Mouse (Mus musculus): Measurements from ENCODE around the gene Tmc8. TPM values are rescaled to one million over a fixed set of nuclear protein-coding genes. Genes with fewer than 3 reads are reported as not detected.
A peak's percentile ranks its signal among the peaks of the same experiment; 100 is the strongest.

Tmc8 gene
- polyA plus RNA-seq (2015; fragmentation: Nextera tagmentation; extraction: Ambion mirVana), result 4.1 and 6.0 TPM in 2 replicates

DNA sequence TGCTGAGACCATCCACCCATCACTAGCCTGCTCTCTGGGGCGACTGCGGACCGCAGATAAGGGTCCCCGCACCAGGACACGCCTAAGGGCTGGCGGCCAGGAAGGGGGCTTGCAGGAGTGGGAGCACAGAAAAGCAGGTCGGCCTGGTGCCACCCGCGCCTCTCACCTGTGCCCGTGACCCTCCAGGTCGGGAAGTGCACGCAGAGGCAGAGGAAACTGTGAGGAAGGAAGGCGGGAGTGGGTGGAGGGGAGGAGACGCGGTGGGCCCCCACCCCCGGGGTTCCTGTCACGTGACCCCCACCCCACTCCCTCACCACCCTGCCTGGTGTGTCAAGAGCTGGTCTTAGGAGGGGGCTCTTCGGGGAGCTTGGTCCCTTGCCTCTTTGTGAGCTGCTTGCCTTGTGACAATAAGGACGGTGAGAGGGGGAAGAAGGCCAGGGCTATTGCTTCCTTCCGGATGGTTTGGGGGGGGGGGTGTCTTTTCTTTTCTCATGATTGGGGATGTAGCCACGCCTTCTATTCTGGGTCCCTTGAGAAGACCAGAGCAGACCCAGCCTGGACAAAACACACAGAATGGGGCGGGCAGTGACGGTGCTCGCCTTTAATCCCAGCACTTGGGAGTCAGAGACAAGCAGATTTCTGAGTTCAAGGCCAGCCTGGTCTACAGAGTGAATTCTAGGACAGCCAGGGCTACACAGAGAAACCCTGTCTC is at the start of gene Tmc8, which contains the start of gene Tmc6:
Gene Tmc8 (plus strand): TSS at position 84 of the 712 bp plus-strand sequence.
Gene Tmc6 (minus strand): TSS at position 206 of the 712 bp plus-strand sequence.
- Histone ChIP-seq H3K4me3 (ENCODE audit: low read length) (peak within 1 kb of the TSS; percentile 59), H3K27ac (ENCODE audit: low read length) (peak within 1 kb of the TSS; percentile 90), H3K4me2 (ENCODE audit: low read depth, low read length) (peak within 1 kb of the TSS; percentile 98), H3K27me3 (ENCODE audit: control insufficient read depth, insufficient read depth, low read length) (no peaks in the 10 kb centered on the region; the same call in 1 of the 2 replicates), H3K9me3 (replicated peaks; ENCODE audit: control insufficient read depth, low read length) (no peaks in the 10 kb centered on the region), H3K9ac (ENCODE audit: low read length) (peak within 1 kb of the TSS; percentile 59), H3K4me1 (ENCODE audit: control insufficient read depth, insufficient read depth, low read length) (peaks cover 33% of the 10 kb centered on the region), H3K36me3 (ENCODE audit: control insufficient read depth, insufficient read depth) (no peaks in the 10 kb centered on the region; the same call in 1 of the 2 replicates)
- ATAC-seq (replicated peaks; ENCODE audit: extremely low read depth, insufficient read depth, low FRiP score), result no peak
- WGBS, result 26% methylated on average over 21 of the region's 24 CpGs

DNA sequence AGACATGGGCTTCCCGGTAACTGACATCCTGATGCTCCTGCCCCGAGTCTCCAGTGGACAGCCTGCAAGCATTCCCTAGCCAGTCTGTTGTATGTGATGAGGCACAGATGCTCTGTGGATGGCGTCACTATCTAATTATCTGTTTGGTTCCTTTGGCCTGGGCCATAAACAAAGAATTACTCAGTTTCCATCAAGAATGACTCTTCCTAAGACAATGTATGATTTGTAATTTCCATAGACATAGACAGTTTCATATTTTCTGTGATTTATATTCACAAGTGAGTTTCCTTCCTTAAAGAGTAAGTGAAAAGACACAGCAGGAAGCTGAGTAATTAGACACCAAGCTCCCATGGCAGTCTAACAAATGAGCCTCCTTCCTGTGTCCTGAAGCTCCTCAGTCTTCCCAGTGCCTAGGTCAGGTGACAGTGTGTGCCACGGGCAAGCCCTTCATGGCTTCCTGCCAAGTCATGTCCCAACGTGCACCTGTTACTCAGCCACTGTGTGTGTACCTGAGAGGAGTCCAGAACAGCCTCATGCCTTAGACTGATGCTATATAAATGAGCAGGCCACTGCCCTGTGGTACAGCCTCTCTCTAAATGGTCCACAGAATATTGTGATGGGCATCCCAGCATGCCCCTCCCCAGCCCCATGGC is 45.7 kb upstream of the Tmc8 start:
- Histone ChIP-seq H3K36me3 (ENCODE audit: control insufficient read depth, insufficient read depth) (peaks cover 44% of the 10 kb centered on the region), H3K4me1 (ENCODE audit: control insufficient read depth, insufficient read depth, low read length) (peaks cover 1% of the 10 kb centered on the region; the same call in 1 of the 2 replicates), H3K27me3 (ENCODE audit: control insufficient read depth, insufficient read depth, low read length) (no peaks in the 10 kb centered on the region), H3K9ac (ENCODE audit: low read length) (no peak overlapping the region), H3K9me3 (replicated peaks; ENCODE audit: control insufficient read depth, low read length) (no peaks in the 10 kb centered on the region), H3K4me2 (ENCODE audit: low read depth, low read length) (no peak overlapping the region), H3K27ac (ENCODE audit: low read length) (no peak overlapping the region), H3K4me3 (ENCODE audit: low read length) (no peak overlapping the region)
- ATAC-seq (replicated peaks; ENCODE audit: extremely low read depth, insufficient read depth, low FRiP score), result no peak
- 54% methylated on average over 5 of the region's 5 CpGs for WGBS

DNA sequence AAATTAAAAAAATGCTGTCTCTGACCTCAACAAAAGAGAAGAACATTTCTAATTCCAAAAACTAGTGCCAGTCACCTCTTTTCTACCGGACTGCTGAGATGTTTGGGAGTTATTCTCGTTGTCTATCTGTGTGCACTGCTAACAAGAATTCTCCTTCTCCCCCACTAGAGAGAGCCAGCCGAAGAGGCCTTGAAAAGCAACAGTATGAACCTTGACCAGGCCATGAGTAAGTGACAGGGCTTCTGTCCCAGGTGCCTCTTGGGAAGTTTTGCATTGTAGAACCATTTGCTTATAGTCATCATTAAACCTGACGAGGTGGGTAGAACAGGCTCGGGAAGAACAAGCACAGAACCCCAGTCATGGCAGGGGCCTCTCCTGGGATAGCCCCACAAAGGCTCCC is 43.8 kb upstream of the Tmc8 start:
- ATAC-seq (replicated peaks; ENCODE audit: extremely low read depth, insufficient read depth, low FRiP score), result no peak
- H3K4me1 ChIP-seq (ENCODE audit: control insufficient read depth, insufficient read depth, low read length), result no peaks in the 10 kb centered on the region
- H3K27ac ChIP-seq (ENCODE audit: low read length), result no peak overlapping the region
- H3K27me3 ChIP-seq (ENCODE audit: control insufficient read depth, insufficient read depth, low read length), result no peaks in the 10 kb centered on the region
- WGBS, result 90% methylated on average over 5 of the region's 5 CpGs
- no peaks in the 10 kb centered on the region for H3K9me3 ChIP-seq (replicated peaks; ENCODE audit: control insufficient read depth, low read length)
- no peak overlapping the region for H3K4me3 ChIP-seq (ENCODE audit: low read length)
- no peak overlapping the region for H3K4me2 ChIP-seq (ENCODE audit: low read depth, low read length)
- peaks cover 56% of the 10 kb centered on the region for H3K36me3 ChIP-seq (ENCODE audit: control insufficient read depth, insufficient read depth)
- H3K9ac ChIP-seq (ENCODE audit: low read length), result no peak overlapping the region

DNA sequence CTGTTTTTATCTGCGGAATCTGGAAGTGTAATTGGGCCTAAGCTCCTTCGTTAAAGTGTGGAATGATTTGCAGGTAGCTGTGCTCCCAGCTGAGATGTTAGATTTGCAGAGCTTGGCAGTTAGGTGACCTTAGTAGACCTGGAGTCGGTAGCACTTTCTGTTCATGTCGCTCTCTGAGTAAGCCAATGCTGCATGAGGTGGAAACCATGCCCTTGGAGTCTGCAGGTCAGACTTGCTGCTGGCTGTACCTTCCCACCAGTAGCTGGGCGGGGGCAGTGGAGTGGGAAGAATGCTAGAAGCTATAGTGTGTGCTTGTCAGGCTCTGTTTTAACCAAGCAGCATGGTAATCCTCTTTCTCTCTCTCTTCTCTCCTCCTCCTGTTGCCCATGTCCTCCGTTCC is 40.7 kb upstream of the Tmc8 start:
- Histone ChIP-seq H3K9me3 (replicated peaks; ENCODE audit: control insufficient read depth, low read length) (no peaks in the 10 kb centered on the region), H3K9ac (ENCODE audit: low read length) (no peak overlapping the region), H3K4me1 (ENCODE audit: control insufficient read depth, insufficient read depth, low read length) (no peaks in the 10 kb centered on the region), H3K4me3 (ENCODE audit: low read length) (no peak overlapping the region), H3K4me2 (ENCODE audit: low read depth, low read length) (no peak overlapping the region), H3K27me3 (ENCODE audit: control insufficient read depth, insufficient read depth, low read length) (no peaks in the 10 kb centered on the region), H3K27ac (ENCODE audit: low read length) (no peak overlapping the region), H3K36me3 (ENCODE audit: control insufficient read depth, insufficient read depth) (peaks cover 64% of the 10 kb centered on the region)
- ATAC-seq (replicated peaks; ENCODE audit: extremely low read depth, insufficient read depth, low FRiP score), result no peak
- 88% methylated on average over 6 of the region's 6 CpGs for WGBS

DNA sequence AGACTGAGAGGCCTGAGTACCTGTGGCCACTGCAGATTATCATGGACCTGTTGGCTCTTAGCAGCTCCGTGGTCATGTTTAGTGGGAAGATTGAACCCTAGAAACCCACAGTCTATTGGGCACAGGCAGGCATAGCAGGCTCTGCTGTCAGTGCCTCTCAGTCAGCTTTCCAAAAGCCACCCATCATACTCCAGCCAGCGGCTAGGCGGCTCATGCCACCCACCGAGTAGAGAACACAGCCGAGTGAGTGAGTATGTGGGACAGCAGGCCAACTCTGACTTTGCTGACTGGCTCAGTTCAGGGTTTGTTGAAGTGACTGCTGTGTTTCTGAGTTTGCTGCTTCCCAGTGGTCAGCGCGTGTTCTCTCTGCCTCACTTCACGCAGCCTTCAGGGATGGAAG is 39.6 kb upstream of the Tmc8 start:
- no peak overlapping the region for H3K9ac ChIP-seq (ENCODE audit: low read length)
- no peak overlapping the region for H3K4me3 ChIP-seq (ENCODE audit: low read length)
- no peak overlapping the region for H3K27ac ChIP-seq (ENCODE audit: low read length)
- no peaks in the 10 kb centered on the region for H3K4me1 ChIP-seq (ENCODE audit: control insufficient read depth, insufficient read depth, low read length)
- 73% methylated on average over 8 of the region's 8 CpGs for WGBS
- H3K4me2 ChIP-seq (ENCODE audit: low read depth, low read length), result no peak overlapping the region
- ATAC-seq (replicated peaks; ENCODE audit: extremely low read depth, insufficient read depth, low FRiP score), result no peak
- peaks cover 67% of the 10 kb centered on the region for H3K36me3 ChIP-seq (ENCODE audit: control insufficient read depth, insufficient read depth)
- no peaks in the 10 kb centered on the region for H3K27me3 ChIP-seq (ENCODE audit: control insufficient read depth, insufficient read depth, low read length)
- H3K9me3 ChIP-seq (replicated peaks; ENCODE audit: control insufficient read depth, low read length), result no peaks in the 10 kb centered on the region

DNA sequence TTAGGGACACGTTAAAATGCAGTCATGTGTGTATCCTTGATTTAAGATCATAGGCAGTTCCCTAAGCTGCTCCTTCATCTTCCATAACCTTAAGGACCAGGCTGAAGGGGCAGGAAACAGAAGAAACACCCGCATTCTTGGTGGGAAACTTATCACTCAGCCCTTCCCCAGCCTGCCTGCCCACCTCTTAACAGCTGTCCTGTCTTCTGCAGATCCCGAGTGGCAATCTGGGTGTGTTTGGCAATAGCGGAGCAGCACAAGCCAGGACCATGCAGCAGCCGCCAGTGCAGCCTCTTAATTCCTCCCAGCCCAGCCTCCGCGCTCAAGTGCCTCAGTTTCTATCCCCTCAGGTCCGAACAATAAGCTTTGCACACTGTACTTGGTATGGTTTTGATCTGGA is 39.2 kb upstream of the Tmc8 start:
- no peak overlapping the region for H3K9ac ChIP-seq (ENCODE audit: low read length)
- peaks cover 72% of the 10 kb centered on the region for H3K36me3 ChIP-seq (ENCODE audit: control insufficient read depth, insufficient read depth)
- no peaks in the 10 kb centered on the region for H3K4me1 ChIP-seq (ENCODE audit: control insufficient read depth, insufficient read depth, low read length)
- 80% methylated on average over 8 of the region's 8 CpGs for WGBS
- no peak overlapping the region for H3K4me2 ChIP-seq (ENCODE audit: low read depth, low read length)
- no peak overlapping the region for H3K27ac ChIP-seq (ENCODE audit: low read length)
- no peaks in the 10 kb centered on the region for H3K27me3 ChIP-seq (ENCODE audit: control insufficient read depth, insufficient read depth, low read length)
- no peaks in the 10 kb centered on the region for H3K9me3 ChIP-seq (replicated peaks; ENCODE audit: control insufficient read depth, low read length)
- H3K4me3 ChIP-seq (ENCODE audit: low read length), result no peak overlapping the region
- no peak for ATAC-seq (replicated peaks; ENCODE audit: extremely low read depth, insufficient read depth, low FRiP score)

DNA sequence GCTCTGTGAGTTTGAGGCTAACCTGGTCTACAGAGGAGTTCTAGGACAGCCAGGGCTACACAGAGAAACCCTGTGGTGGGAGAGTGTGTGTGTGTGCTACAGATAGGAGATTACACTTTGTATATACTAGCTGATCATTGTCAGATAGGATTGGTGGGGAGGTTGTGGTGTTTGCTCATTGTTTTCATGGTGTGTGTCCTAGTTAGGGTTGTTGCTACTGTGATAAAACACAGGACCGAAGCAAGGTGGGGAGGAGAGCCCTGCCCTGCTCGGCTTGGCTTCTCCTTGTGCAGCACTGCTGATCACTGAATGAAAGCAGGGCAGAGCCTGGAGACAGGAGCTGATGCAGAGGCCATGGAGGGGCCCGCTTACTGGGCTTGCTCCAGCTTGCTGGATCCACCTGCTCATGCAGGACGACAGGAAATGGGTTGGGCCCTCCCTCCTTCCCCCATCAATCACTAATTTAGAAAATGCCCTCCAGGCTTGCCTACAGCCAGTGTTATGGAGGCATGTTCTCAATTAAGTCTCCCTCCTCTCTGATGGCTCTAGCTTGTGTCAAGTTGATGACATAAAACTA is 38.3 kb upstream of the Tmc8 start:
- no peaks in the 10 kb centered on the region for H3K9me3 ChIP-seq (replicated peaks; ENCODE audit: control insufficient read depth, low read length)
- H3K4me2 ChIP-seq (ENCODE audit: low read depth, low read length), result no peak overlapping the region
- H3K36me3 ChIP-seq (ENCODE audit: control insufficient read depth, insufficient read depth), result peaks cover 76% of the 10 kb centered on the region
- H3K4me3 ChIP-seq (ENCODE audit: low read length), result no peak overlapping the region
- no peak overlapping the region for H3K27ac ChIP-seq (ENCODE audit: low read length)
- H3K9ac ChIP-seq (ENCODE audit: low read length), result no peak overlapping the region
- no peak for ATAC-seq (replicated peaks; ENCODE audit: extremely low read depth, insufficient read depth, low FRiP score)
- 69% methylated on average over 4 of the region's 4 CpGs for WGBS
- H3K27me3 ChIP-seq (ENCODE audit: control insufficient read depth, insufficient read depth, low read length), result no peaks in the 10 kb centered on the region
- no peaks in the 10 kb centered on the region for H3K4me1 ChIP-seq (ENCODE audit: control insufficient read depth, insufficient read depth, low read length)

DNA sequence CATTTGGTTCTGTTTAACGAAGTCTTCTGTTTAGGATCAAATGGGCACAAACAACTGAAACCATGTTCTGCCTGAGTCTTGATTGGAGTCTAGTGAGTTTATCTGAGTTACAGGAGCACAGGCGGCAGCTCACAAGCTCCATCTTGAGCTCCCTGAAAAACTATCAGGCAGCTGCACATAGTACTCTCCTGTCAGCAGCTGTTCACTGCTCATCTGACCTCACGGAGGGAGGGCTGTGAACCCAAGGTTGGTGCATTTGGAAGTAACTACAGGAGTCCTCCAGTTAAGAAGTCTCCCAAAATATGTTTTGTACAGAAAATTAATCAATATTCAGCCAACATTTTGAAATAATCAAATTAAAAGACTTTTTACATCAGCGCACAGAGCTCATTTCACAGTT is 33.2 kb upstream of the Tmc8 start:
- Histone ChIP-seq H3K9me3 (replicated peaks; ENCODE audit: control insufficient read depth, low read length) (no peaks in the 10 kb centered on the region), H3K36me3 (ENCODE audit: control insufficient read depth, insufficient read depth) (peaks cover 75% of the 10 kb centered on the region), H3K27ac (ENCODE audit: low read length) (no peak overlapping the region), H3K4me1 (ENCODE audit: control insufficient read depth, insufficient read depth, low read length) (no peaks in the 10 kb centered on the region), H3K27me3 (ENCODE audit: control insufficient read depth, insufficient read depth, low read length) (no peaks in the 10 kb centered on the region), H3K4me2 (ENCODE audit: low read depth, low read length) (no peak overlapping the region), H3K9ac (ENCODE audit: low read length) (no peak overlapping the region), H3K4me3 (ENCODE audit: low read length) (no peak overlapping the region)
- WGBS, result 72% methylated on average over 4 of the region's 4 CpGs
- ATAC-seq (replicated peaks; ENCODE audit: extremely low read depth, insufficient read depth, low FRiP score), result no peak

DNA sequence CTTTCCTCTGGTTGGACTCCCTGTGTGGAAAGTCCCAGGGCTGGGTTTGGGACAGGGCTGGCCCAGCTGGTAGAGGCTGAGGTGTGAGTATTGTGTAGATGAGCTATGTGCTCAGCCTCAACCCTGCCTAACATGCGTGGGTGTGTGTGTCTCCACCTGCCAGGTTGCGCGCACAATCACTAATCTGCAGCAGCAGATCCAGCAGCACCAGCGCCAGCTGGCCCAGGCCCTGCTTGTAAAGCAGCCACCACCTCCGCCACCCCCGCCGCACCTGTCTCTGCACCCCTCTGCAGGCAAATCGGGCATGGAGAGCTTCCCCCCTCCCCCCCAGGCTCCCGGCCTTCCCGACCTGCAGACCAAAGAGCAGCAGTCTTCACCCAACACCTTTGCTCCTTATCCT is 32.5 kb upstream of the Tmc8 start:
- H3K27me3 ChIP-seq (ENCODE audit: control insufficient read depth, insufficient read depth, low read length), result no peaks in the 10 kb centered on the region
- peaks cover 77% of the 10 kb centered on the region for H3K36me3 ChIP-seq (ENCODE audit: control insufficient read depth, insufficient read depth)
- no peak overlapping the region for H3K9ac ChIP-seq (ENCODE audit: low read length)
- H3K4me2 ChIP-seq (ENCODE audit: low read depth, low read length), result no peak overlapping the region
- no peak overlapping the region for H3K4me3 ChIP-seq (ENCODE audit: low read length)
- 89% methylated on average over 10 of the region's 10 CpGs for WGBS
- H3K27ac ChIP-seq (ENCODE audit: low read length), result no peak overlapping the region
- H3K4me1 ChIP-seq (ENCODE audit: control insufficient read depth, insufficient read depth, low read length), result no peaks in the 10 kb centered on the region
- ATAC-seq (replicated peaks; ENCODE audit: extremely low read depth, insufficient read depth, low FRiP score), result no peak
- no peaks in the 10 kb centered on the region for H3K9me3 ChIP-seq (replicated peaks; ENCODE audit: control insufficient read depth, low read length)
